Mouse (Mus musculus): ENCODE measurements around the gene Ctns. TPM values are rescaled to one million over a fixed set of nuclear protein-coding genes. Genes with fewer than 3 reads are reported as not detected.

The Ctns gene
- polyA plus RNA-seq, 1 experiment from 2014 or later, result 15.9 TPM

DNA sequence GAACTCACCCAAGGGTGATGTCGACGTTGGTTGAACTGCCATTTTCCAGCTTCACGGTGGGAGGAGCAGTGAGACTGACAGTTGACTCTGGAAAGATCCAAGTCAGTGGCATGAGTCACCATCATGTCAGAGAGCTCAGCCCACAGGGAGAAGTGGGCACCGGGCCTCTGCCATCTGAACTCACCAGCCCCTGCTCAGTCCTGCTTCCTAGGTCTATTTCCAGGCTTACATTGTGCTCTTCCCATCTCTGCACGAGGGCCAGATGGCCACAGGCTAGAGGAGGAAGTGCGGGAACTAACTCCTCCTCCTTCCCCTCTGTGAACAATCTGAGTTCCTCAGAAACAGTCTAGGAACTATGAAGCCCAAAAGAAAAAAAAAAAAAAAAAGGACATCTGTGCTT is 5.8 kb downstream of the Ctns start:
- DNase-seq (ENCODE audit: low spot score) (no peak), ATAC-seq (ENCODE audit: low FRiP score, low TSS enrichment) (no peak)
- Histone ChIP-seq H3K27me3 (ENCODE audit: control insufficient read depth, insufficient read depth, low read length) (no peaks in the 10 kb centered on the region), H3K9ac (ENCODE audit: low read length) (no peak overlapping the region), H3K4me2 (replicated peaks; ENCODE audit: low read depth) (no peak overlapping the region), H3K36me3 (ENCODE audit: control insufficient read depth, insufficient read depth, low read length) (peaks cover 3% of the 10 kb centered on the region; the same call in 1 of the 2 replicates), H3K4me1 (replicated peaks; ENCODE audit: control insufficient read depth, insufficient read depth) (peaks cover 3% of the 10 kb centered on the region; the same call in 1 of the 2 replicates), H3K4me3 (ENCODE audit: low read depth, low read length) (no peak overlapping the region), H3K27ac (replicated peaks) (no peak overlapping the region), H3K9me3 (ENCODE audit: control insufficient read depth, low read length) (no peaks in the 10 kb centered on the region)
- WGBS, result 62% methylated on average over 6 of the region's 6 CpGs
- TF ChIP-seq EP300 (optimal IDR thresholded peaks at IDR 0.05) (no peak), CTCF (IDR thresholded peaks at IDR 0.05; ENCODE audit: low read depth) (no peak)

DNA sequence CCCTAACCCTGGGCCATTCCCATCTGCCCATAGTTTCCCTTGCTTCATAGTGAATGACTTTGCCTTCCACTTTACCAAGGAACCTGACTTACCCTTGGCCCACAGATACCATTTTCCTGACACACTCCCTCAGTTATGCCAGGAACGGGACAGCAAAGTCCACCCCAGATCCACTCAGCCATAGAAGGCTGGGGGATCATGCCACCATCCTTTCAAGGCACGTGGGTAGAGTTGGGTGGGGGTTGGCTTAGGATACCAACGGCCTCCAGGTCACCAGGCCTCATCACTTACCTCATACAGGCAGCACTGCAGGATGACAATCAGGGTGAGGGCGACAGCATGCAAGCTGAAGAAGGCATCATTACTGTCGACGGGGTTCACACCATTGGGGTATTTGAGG is 11.6 kb downstream of the Ctns start:
- no peaks in the 10 kb centered on the region for H3K4me1 ChIP-seq (replicated peaks; ENCODE audit: control insufficient read depth, insufficient read depth)
- H3K36me3 ChIP-seq (ENCODE audit: control insufficient read depth, insufficient read depth, low read length), result peaks cover 17% of the 10 kb centered on the region
- no peak for TF ChIP-seq CTCF (IDR thresholded peaks at IDR 0.05; ENCODE audit: low read depth)
- no peak for TF ChIP-seq EP300 (optimal IDR thresholded peaks at IDR 0.05)
- 85% methylated on average over 6 of the region's 6 CpGs for WGBS
- no peak overlapping the region for H3K4me3 ChIP-seq (ENCODE audit: low read depth, low read length)
- H3K9me3 ChIP-seq (ENCODE audit: control insufficient read depth, low read length), result no peaks in the 10 kb centered on the region
- H3K4me2 ChIP-seq (replicated peaks; ENCODE audit: low read depth), result no peak overlapping the region
- H3K27ac ChIP-seq (replicated peaks), result no peak overlapping the region
- no peak for DNase-seq (ENCODE audit: low spot score)
- H3K27me3 ChIP-seq (ENCODE audit: control insufficient read depth, insufficient read depth, low read length), result no peaks in the 10 kb centered on the region
- ATAC-seq (ENCODE audit: low FRiP score, low TSS enrichment), result peak; percentile 4; the same call in 1 of the 2 replicates
- H3K9ac ChIP-seq (ENCODE audit: low read length), result no peak overlapping the region

DNA sequence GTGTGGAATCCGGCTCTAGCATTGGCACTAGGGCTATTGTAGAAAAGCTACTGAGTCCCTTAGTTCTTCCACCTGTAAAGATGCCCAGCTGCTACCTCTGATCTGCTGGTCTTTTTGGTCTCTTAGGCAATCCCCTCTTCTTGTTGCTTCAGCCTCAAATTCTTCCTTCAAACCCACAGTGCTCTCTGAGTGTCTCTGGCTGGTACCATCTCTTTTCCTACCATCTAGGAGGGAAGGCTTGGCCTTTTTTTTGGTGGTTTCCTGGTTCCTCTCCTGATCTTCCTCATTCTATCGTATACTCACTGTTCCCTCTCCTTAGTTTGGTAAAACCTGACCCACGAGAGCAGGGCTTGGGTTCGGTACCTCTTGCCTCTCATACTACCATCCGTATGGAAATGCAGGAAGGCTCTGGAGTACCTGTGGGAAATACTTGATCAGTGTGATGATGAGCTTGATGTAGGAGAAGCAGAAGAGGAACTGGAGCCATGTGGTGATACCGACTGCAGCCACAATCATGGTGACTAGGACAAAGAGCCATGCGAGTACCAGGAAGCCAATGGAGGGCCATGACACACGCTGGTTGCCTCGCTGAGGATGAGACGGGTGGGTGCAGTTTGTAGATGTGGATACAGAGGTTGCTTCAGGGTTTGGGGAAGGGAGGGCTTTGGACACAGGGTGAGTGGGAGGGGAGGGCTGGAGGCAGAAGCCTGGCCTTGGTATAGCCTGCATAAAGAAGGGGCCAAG is 12.8 kb downstream of the Ctns start:
- TF ChIP-seq EP300 (optimal IDR thresholded peaks at IDR 0.05), result no peak
- no peak for TF ChIP-seq CTCF (IDR thresholded peaks at IDR 0.05; ENCODE audit: low read depth)
- 83% methylated on average over 10 of the region's 10 CpGs for whole genome bisulfite sequencing
- H3K4me1 ChIP-seq (replicated peaks; ENCODE audit: control insufficient read depth, insufficient read depth), result no peaks in the 10 kb centered on the region
- H3K36me3 ChIP-seq (ENCODE audit: control insufficient read depth, insufficient read depth, low read length), result peaks cover 16% of the 10 kb centered on the region
- H3K27ac ChIP-seq (replicated peaks), result no peak overlapping the region
- no peak overlapping the region for H3K4me3 ChIP-seq (ENCODE audit: low read depth, low read length)
- H3K27me3 ChIP-seq (ENCODE audit: control insufficient read depth, insufficient read depth, low read length), result no peaks in the 10 kb centered on the region
- H3K9ac ChIP-seq (ENCODE audit: low read length), result no peak overlapping the region
- no peak overlapping the region for H3K4me2 ChIP-seq (replicated peaks; ENCODE audit: low read depth)
- DNase-seq (ENCODE audit: low spot score) (no peak), ATAC-seq (ENCODE audit: low FRiP score, low TSS enrichment) (no peak)
- no peaks in the 10 kb centered on the region for H3K9me3 ChIP-seq (ENCODE audit: control insufficient read depth, low read length)

DNA sequence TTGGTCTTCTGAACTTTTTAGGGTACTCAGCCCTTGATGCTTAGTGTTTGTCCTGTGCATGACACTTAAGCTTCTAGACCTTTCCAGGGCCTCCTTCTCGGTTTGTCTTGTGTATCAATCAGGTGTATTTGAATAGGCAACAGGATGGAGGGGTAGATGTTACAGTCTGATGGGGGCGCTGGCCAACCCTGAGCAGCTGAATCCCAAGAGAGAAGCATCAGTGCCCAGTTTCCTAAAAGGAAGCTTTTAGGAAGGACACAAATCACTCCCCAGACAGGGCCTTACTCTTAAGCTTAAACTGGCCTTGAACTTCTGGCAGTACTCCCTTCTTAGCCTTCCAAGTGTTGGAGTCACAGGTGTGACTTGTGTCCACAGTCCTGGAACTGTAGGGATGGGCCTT is 20.9 kb downstream of the Ctns start:
- H3K27me3 ChIP-seq (ENCODE audit: control insufficient read depth, insufficient read depth, low read length), result no peaks in the 10 kb centered on the region
- H3K4me2 ChIP-seq (replicated peaks; ENCODE audit: low read depth), result peak overlapping the region; percentile 53
- H3K4me3 ChIP-seq (ENCODE audit: low read depth, low read length), result peak overlapping the region; percentile 93
- peaks cover 5% of the 10 kb centered on the region; the same call in 1 of the 2 replicates for H3K36me3 ChIP-seq (ENCODE audit: control insufficient read depth, insufficient read depth, low read length)
- TF ChIP-seq EP300 (optimal IDR thresholded peaks at IDR 0.05) (no peak), CTCF (IDR thresholded peaks at IDR 0.05; ENCODE audit: low read depth) (peak; percentile 37)
- ATAC-seq (ENCODE audit: low FRiP score, low TSS enrichment), result peak; percentile 21; the same call in 1 of the 2 replicates
- 0% methylated on average over 2 of the region's 2 CpGs for WGBS
- peak overlapping the region; percentile 89 for H3K9ac ChIP-seq (ENCODE audit: low read length)
- peak overlapping the region; percentile 99 for H3K27ac ChIP-seq (replicated peaks)
- H3K9me3 ChIP-seq (ENCODE audit: control insufficient read depth, low read length), result no peaks in the 10 kb centered on the region
- 0 out of 2 replicates have a peak, but pooled peaks cover 3% of the 10 kb centered on the region for H3K4me1 ChIP-seq (replicated peaks; ENCODE audit: control insufficient read depth, insufficient read depth)
- DNase-seq (ENCODE audit: low spot score), result peak; percentile 33

DNA sequence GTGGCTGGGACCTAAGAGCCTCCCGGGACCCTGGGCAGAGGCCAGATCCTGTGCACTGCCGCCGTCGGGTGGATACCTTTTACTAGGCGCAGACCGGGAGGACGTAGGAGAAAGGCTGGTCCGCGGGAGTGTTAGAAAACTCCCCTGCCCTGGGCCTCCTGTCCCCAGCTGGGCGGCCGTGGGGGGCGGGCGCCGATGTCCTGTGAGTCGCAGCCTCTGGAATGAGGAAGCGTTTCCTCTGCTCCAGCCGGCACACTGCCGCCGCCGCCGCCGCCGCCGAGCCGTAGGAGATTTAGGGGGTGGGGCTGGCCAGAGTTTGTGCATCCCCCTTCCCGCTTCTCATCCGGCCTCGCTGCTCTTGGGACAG is 21.4 kb downstream of the Ctns start:
- peak overlapping the region; percentile 53 for H3K4me2 ChIP-seq (replicated peaks; ENCODE audit: low read depth)
- DNase-seq (ENCODE audit: low spot score) (peak; percentile 95), ATAC-seq (ENCODE audit: low FRiP score, low TSS enrichment) (peak; percentile 91)
- H3K9me3 ChIP-seq (ENCODE audit: control insufficient read depth, low read length), result no peaks in the 10 kb centered on the region
- peak overlapping the region; percentile 89 for H3K9ac ChIP-seq (ENCODE audit: low read length)
- no peak for TF ChIP-seq EP300 (optimal IDR thresholded peaks at IDR 0.05)
- TF ChIP-seq CTCF (IDR thresholded peaks at IDR 0.05; ENCODE audit: low read depth), result no peak
- H3K27me3 ChIP-seq (ENCODE audit: control insufficient read depth, insufficient read depth, low read length), result no peaks in the 10 kb centered on the region
- H3K4me3 ChIP-seq (ENCODE audit: low read depth, low read length), result peak overlapping the region; percentile 93
- WGBS, result 0% methylated on average over 27 of the region's 28 CpGs
- peak overlapping the region; percentile 99 for H3K27ac ChIP-seq (replicated peaks)
- peaks cover 6% of the 10 kb centered on the region; the same call in 1 of the 2 replicates for H3K4me1 ChIP-seq (replicated peaks; ENCODE audit: control insufficient read depth, insufficient read depth)
- peaks cover 5% of the 10 kb centered on the region; the same call in 1 of the 2 replicates for H3K36me3 ChIP-seq (ENCODE audit: control insufficient read depth, insufficient read depth, low read length)

All from stomach, postnatal 0 days (tissue).